Mouse (Mus musculus) kidney, adult 2 months (tissue): ENCODE measurements around the gene Nfic.

Experiments
- CTCF ChIP-seq: fragments of 200-500 bp; conservative IDR thresholded peaks from 2 replicates; pipeline ENCODE4 v1.5.1; 2011; ENCODE audit warnings: low read depth, mild to moderate bottlenecking, control low read depth, low read length, moderate library complexity, mixed read lengths; ENCODE audit not compliant: insufficient read depth, insufficient read length
- POLR2A ChIP-seq: fragments of 200-500 bp; IDR thresholded peaks from one replicate; pipeline ENCODE4 v1.6.1; 2011; ENCODE audit warnings: low read depth, low read length, control low read depth

GRCm38 (mm10) chr10:81427804-81428506, 27.5 kb downstream of the Nfic start:
- TF ChIP-seq CTCF (no peak), POLR2A (no peak)
